Mouse (Mus musculus): ENCODE measurements around the gene Ttc25. TPM values are rescaled to one million over a fixed set of nuclear protein-coding genes. Genes with fewer than 3 reads are reported as not detected.
"Not testable (repeated sequence)": the region's sequence is repeated elsewhere in the genome, so short reads cannot be mapped to it uniquely, and the experiment has no call there.

The Ttc25 gene
- polyA plus RNA-seq, 1 experiment from 2014 or later, result 0.26 TPM

DNA sequence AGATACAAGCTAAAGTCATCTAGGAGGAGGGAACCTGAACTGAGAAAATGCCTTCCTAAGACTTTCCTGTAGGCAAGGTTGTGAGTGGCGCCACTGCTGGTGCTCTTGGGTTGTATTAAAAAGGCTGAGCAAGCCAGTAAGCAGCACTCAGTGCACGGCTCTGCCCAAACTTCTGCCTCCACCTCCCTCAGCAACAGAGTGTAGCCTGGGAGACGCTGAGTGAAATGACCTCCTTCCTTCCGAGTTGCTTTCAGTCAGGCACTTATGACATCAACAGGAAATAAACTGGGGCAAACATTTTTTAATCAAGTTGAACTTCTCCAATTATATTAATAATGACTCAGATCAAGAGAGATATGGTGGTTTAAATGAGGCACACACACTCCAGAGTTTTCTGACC lies 63.4 kb downstream of the Ttc25 start:
- no peak overlapping the region for H3K9ac ChIP-seq (ENCODE audit: low read depth, low read length)
- no peaks in the 10 kb centered on the region; the same call in 1 of the 2 replicates for H3K4me1 ChIP-seq (replicated peaks; ENCODE audit: control insufficient read depth, insufficient read depth, low read length)
- no peak overlapping the region for H3K4me3 ChIP-seq (ENCODE audit: low read depth, low read length)
- no peak for ATAC-seq (replicated peaks; ENCODE audit: low FRiP score)
- no peak overlapping the region for H3K27ac ChIP-seq (ENCODE audit: low read depth, low read length)
- DNase-seq (ENCODE audit: low spot score), result no peak
- H3K4me2 ChIP-seq, result no peak overlapping the region
- peaks cover 2% of the 10 kb centered on the region; the same call in 1 of the 2 replicates for H3K36me3 ChIP-seq (ENCODE audit: control insufficient read depth, insufficient read depth, low read length)
- no peaks in the 10 kb centered on the region for H3K9me3 ChIP-seq (ENCODE audit: control insufficient read depth, low read length)
- WGBS, result 69% methylated on average over 4 of the region's 4 CpGs
- no peaks in the 10 kb centered on the region for H3K27me3 ChIP-seq (replicated peaks; ENCODE audit: control insufficient read depth, insufficient read depth, low read length)

DNA sequence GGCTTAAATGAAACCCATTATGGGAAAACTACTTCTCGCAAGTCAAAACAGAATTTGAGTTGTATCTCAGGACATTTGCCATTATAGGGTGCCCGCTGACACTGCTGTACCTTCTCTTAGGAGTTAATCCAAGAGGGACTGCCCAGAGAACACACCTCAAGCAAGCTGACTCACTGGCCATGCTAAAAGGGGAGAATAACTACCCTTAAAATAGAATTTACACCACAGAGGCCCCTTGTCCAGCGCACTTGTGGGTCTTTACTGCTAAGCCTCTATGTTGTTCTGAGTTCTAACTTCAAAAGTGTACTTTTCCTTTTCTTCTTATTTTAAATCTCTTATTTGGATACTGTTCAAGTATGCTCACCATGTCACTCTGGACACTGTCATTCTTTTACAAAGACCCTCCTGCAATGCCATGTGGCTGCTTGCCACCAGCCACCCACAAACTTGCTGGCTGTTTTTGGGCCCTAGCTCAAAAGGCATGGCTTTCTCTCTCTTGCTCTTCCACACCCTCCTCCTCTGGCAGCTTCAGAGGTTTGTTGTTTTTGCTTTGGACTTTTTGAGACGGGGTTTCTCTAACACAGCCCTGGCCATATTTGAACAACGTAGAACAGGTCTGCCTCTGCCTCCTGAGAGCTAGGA lies 64.1 kb downstream of the Ttc25 start:
- no peak overlapping the region for H3K9ac ChIP-seq (ENCODE audit: low read depth, low read length)
- 89% methylated on average over 5 of the region's 5 CpGs for WGBS
- no peak overlapping the region for H3K27ac ChIP-seq (ENCODE audit: low read depth, low read length)
- ATAC-seq (replicated peaks; ENCODE audit: low FRiP score), result no peak
- peaks cover 2% of the 10 kb centered on the region; the same call in 1 of the 2 replicates for H3K36me3 ChIP-seq (ENCODE audit: control insufficient read depth, insufficient read depth, low read length)
- H3K4me3 ChIP-seq (ENCODE audit: low read depth, low read length), result no peak overlapping the region
- no peak overlapping the region for H3K4me2 ChIP-seq
- H3K9me3 ChIP-seq (ENCODE audit: control insufficient read depth, low read length), result no peaks in the 10 kb centered on the region
- no peak for DNase-seq (ENCODE audit: low spot score)
- H3K27me3 ChIP-seq (replicated peaks; ENCODE audit: control insufficient read depth, insufficient read depth, low read length), result no peaks in the 10 kb centered on the region
- no peaks in the 10 kb centered on the region; the same call in 1 of the 2 replicates for H3K4me1 ChIP-seq (replicated peaks; ENCODE audit: control insufficient read depth, insufficient read depth, low read length)

DNA sequence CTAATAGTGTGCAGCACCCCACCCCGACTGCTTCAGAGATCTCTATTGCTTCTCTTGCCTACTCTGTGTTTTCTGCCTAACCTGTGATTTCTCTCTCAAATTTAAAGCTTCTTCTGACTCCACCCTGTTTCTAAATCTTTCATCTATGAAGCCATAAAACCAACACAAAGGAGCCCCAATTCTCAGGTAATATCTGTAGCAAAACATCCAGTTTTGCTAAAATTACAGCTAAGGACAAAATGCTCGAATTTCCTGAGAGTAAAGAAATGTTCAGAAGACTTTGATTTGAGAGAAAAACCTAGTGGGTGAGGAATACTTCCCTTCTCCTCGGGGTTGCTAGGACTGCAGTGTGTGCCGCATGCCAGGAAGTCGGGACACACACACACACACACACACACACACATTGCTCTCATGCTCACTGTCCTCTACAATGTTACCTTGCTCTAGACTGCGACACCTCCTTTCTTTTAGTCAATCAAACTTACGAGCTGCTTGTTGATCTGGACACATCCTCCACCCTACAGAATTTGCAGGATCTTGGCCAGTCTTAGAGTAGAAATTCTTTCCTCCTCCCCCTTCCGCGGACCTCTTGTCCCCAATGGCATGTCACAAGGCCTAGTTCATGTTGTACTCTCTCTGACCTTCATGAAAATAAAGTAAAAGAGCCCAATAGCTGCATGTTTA lies 64.7 kb downstream of the Ttc25 start:
- Histone ChIP-seq H3K4me1 (replicated peaks; ENCODE audit: control insufficient read depth, insufficient read depth, low read length) (no peaks in the 10 kb centered on the region; the same call in 1 of the 2 replicates), H3K9me3 (ENCODE audit: control insufficient read depth, low read length) (no peaks in the 10 kb centered on the region), H3K4me3 (ENCODE audit: low read depth, low read length) (no peak overlapping the region), H3K9ac (ENCODE audit: low read depth, low read length) (no peak overlapping the region), H3K4me2 (no peak overlapping the region), H3K27ac (ENCODE audit: low read depth, low read length) (no peak overlapping the region), H3K36me3 (ENCODE audit: control insufficient read depth, insufficient read depth, low read length) (peaks cover 2% of the 10 kb centered on the region; the same call in 1 of the 2 replicates), H3K27me3 (replicated peaks; ENCODE audit: control insufficient read depth, insufficient read depth, low read length) (no peaks in the 10 kb centered on the region)
- 83% methylated on average over 9 of the region's 9 CpGs for WGBS
- no peak for ATAC-seq (replicated peaks; ENCODE audit: low FRiP score)
- no peak for DNase-seq (ENCODE audit: low spot score)

DNA sequence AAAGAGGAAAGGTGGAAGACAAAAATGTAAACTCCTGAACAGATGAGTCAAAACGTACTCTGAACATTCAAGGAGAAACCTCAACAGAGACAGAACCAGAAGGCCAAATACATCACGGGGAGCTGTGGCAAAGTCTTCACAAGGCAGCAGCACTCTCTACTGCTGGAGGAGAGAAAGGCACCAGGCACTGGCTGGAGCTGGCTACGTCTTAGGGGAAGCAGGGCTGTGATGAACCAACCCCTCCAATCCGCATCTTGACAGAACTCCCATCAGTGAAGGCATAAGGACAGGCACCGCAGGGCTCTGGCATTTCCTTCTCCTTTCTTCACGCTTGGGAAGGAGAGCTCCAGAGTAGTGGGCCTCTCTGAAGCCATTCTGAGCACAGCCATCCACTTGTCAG lies 66.2 kb downstream of the Ttc25 start:
- 81% methylated on average over 6 of the region's 6 CpGs for WGBS
- Histone ChIP-seq H3K36me3 (ENCODE audit: control insufficient read depth, insufficient read depth, low read length) (0 out of 2 replicates have a peak, but pooled peaks cover 2% of the 10 kb centered on the region), H3K4me1 (replicated peaks; ENCODE audit: control insufficient read depth, insufficient read depth, low read length) (peaks cover 10% of the 10 kb centered on the region), H3K27me3 (replicated peaks; ENCODE audit: control insufficient read depth, insufficient read depth, low read length) (no peaks in the 10 kb centered on the region), H3K4me3 (ENCODE audit: low read depth, low read length) (no peak overlapping the region), H3K9me3 (ENCODE audit: control insufficient read depth, low read length) (no peaks in the 10 kb centered on the region), H3K27ac (ENCODE audit: low read depth, low read length) (no peak overlapping the region), H3K9ac (ENCODE audit: low read depth, low read length) (no peak overlapping the region), H3K4me2 (no peak overlapping the region)
- ATAC-seq (replicated peaks; ENCODE audit: low FRiP score) (no peak), DNase-seq (ENCODE audit: low spot score) (no peak)

DNA sequence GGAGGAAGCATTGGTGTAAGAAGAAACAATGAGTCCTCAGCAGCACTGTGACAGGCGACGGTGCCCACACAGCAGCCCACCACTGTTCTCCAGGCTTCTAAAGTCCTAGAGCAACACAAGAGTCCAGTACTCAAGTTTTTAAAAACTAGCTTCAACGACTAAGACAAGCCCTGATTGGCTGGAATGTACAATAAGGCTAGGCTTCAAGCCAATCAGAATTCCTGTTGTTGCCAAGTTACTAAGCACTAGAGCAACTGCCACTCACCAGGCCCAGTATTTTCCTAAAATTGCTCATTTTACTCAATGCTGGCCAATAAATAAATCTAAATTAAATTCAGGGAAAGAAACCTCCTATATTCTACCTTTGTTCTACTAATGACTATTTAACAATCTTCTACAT lies 67.8 kb downstream of the Ttc25 start:
- Histone ChIP-seq H3K4me1 (replicated peaks; ENCODE audit: control insufficient read depth, insufficient read depth, low read length) (peaks cover 18% of the 10 kb centered on the region), H3K9ac (ENCODE audit: low read depth, low read length) (no peak overlapping the region), H3K9me3 (ENCODE audit: control insufficient read depth, low read length) (no peaks in the 10 kb centered on the region), H3K4me3 (ENCODE audit: low read depth, low read length) (no peak overlapping the region), H3K36me3 (ENCODE audit: control insufficient read depth, insufficient read depth, low read length) (0 out of 2 replicates have a peak, but pooled peaks cover 2% of the 10 kb centered on the region), H3K27ac (ENCODE audit: low read depth, low read length) (no peak overlapping the region), H3K27me3 (replicated peaks; ENCODE audit: control insufficient read depth, insufficient read depth, low read length) (no peaks in the 10 kb centered on the region), H3K4me2 (no peak overlapping the region)
- DNase-seq (ENCODE audit: low spot score), result no peak
- no peak for ATAC-seq (replicated peaks; ENCODE audit: low FRiP score)
- WGBS, result 90% methylated on average over 3 of the region's 3 CpGs

DNA sequence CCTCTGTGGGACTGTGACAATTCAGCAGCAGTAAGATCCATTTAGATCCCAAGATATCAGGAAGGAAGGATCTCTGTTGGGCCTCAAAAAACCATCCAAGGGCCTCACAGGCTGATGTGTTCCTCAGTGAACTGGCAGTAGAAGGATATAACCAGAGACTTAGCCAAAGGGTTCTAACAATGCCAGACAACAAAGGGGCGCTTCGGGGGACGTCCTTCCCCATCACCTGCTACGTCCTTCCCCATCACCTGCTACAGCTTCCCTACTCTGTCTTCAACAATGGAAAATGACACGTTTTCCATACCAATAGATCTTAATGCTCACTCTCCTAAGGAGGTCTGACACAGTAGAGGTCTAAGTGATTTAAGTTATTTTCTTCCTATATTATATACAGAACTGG lies 70.9 kb downstream of the Ttc25 start:
- ATAC-seq (replicated peaks; ENCODE audit: low FRiP score) (no peak), DNase-seq (ENCODE audit: low spot score) (no peak)
- no peak overlapping the region for H3K9ac ChIP-seq (ENCODE audit: low read depth, low read length)
- H3K9me3 ChIP-seq (ENCODE audit: control insufficient read depth, low read length), result no peaks in the 10 kb centered on the region
- H3K4me1 ChIP-seq (replicated peaks; ENCODE audit: control insufficient read depth, insufficient read depth, low read length), result peaks cover 25% of the 10 kb centered on the region
- no peaks in the 10 kb centered on the region for H3K27me3 ChIP-seq (replicated peaks; ENCODE audit: control insufficient read depth, insufficient read depth, low read length)
- 86% methylated on average over 5 of the region's 5 CpGs for WGBS
- H3K36me3 ChIP-seq (ENCODE audit: control insufficient read depth, insufficient read depth, low read length), result 0 out of 2 replicates have a peak, but pooled peaks cover 2% of the 10 kb centered on the region
- no peak overlapping the region for H3K4me2 ChIP-seq
- H3K4me3 ChIP-seq (ENCODE audit: low read depth, low read length), result no peak overlapping the region
- no peak overlapping the region for H3K27ac ChIP-seq (ENCODE audit: low read depth, low read length)

DNA sequence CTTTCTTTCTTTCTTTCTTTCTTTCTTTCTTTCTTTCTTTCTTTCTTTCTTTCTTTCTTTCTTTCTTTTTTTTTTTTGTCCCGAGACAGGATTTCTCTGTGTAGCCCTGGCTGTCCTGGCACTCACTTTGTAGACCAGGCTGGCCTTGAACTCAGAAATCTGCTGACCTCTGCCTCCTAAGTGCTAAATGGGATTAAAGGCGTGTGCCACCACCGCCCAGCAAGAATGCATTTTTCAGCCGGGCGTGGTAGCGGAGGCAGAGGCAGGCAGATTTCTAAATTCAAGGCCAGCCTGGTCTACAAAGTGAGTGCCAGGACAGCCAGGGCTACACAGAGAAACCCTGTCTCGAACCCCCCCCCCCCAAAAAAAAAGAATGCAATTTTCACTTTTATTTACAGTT lies 71.4 kb downstream of the Ttc25 start:
- H3K9ac ChIP-seq (ENCODE audit: low read depth, low read length); DNase-seq (ENCODE audit: low spot score): not testable (repeated sequence)

DNA sequence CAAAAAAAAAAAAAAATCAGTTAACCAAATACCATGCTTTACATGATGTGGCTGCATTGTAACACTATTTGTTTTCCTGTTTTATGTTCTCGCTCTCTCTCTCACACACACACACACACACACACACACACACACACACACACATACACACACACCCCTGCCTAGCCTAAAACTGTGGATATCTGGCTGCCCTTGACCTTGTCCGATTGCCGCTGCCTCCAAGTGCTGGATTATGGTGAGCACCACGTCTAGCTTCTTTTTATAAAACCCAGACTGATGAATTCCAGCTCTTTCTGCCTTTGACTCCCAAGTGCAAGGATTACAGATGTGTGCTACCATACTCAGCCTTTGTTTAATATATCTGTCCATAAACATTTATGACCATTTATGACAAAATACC lies 72.1 kb downstream of the Ttc25 start:
- DNase-seq (ENCODE audit: low spot score), result no peak
- no peak overlapping the region for H3K9ac ChIP-seq (ENCODE audit: low read depth, low read length)
- H3K4me3 ChIP-seq (ENCODE audit: low read depth, low read length), result peak overlapping the region; percentile 91; the same call in 1 of the 2 replicates
- 90% methylated on average over 4 of the region's 4 CpGs for WGBS
- H3K27ac ChIP-seq (ENCODE audit: low read depth, low read length), result no peak overlapping the region
- no peaks in the 10 kb centered on the region for H3K9me3 ChIP-seq (ENCODE audit: control insufficient read depth, low read length)
- no peak for ATAC-seq (replicated peaks; ENCODE audit: low FRiP score)
- H3K4me2 ChIP-seq, result peak overlapping the region; percentile 91
- no peaks in the 10 kb centered on the region for H3K36me3 ChIP-seq (ENCODE audit: control insufficient read depth, insufficient read depth, low read length)
- no peaks in the 10 kb centered on the region for H3K27me3 ChIP-seq (replicated peaks; ENCODE audit: control insufficient read depth, insufficient read depth, low read length)
- peaks cover 25% of the 10 kb centered on the region for H3K4me1 ChIP-seq (replicated peaks; ENCODE audit: control insufficient read depth, insufficient read depth, low read length)

More for the DNA sequence above, 71.4 kb downstream of the Ttc25 start:
- H3K27me3 ChIP-seq (replicated peaks; ENCODE audit: control insufficient read depth, insufficient read depth, low read length); ATAC-seq (replicated peaks; ENCODE audit: low FRiP score); H3K4me3 ChIP-seq (ENCODE audit: low read depth, low read length); H3K9me3 ChIP-seq (ENCODE audit: control insufficient read depth, low read length); H3K4me2 ChIP-seq; H3K27ac ChIP-seq (ENCODE audit: low read depth, low read length); H3K36me3 ChIP-seq (ENCODE audit: control insufficient read depth, insufficient read depth, low read length): not testable (repeated sequence)
- H3K4me1 ChIP-seq (replicated peaks; ENCODE audit: control insufficient read depth, insufficient read depth, low read length), result peaks cover 25% of the 10 kb centered on the region
- 81% methylated on average over 7 of the region's 7 CpGs for WGBS

All from liver, embryonic 11.5 days (tissue).